Mouse (Mus musculus) layer of hippocampus, adult 9-11 months (tissue): ENCODE data around the gene Itprip.

ENCODE experiments used
- DNase-seq: peaks from one replicate; pipeline ENCODE4 v3.0.0; 2022

The Itprip gene

DNA sequence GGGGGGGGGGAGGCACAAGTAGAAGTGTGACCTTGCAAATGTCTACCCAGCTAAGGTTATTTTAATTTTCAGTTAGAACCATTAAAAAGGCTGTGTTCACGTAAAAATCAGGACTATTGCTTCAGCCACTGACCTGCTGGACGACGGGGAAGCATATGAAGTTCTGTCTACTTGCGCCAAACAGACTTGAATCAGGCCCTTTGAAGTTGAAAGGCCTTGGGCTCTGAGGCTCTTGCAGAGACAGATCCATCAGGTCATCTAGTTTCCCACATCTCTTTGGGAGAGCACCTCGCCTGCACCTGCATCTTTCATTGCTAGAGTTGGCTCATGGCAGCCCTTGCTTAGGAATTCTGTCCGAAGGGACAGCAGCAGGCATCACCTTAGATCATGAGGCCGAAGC is 5.8 kb downstream of the Itprip start:
- no peak for DNase-seq

- DNase-seq, result no peak
Measured at GRCm38 (mm10) chr19:47910751-47911150, 8.3 kb downstream of the Itprip start.

- DNase-seq, result no peak
Measured at GRCm38 (mm10) chr19:47910117-47910618, 8.9 kb downstream of the Itprip start.

DNA sequence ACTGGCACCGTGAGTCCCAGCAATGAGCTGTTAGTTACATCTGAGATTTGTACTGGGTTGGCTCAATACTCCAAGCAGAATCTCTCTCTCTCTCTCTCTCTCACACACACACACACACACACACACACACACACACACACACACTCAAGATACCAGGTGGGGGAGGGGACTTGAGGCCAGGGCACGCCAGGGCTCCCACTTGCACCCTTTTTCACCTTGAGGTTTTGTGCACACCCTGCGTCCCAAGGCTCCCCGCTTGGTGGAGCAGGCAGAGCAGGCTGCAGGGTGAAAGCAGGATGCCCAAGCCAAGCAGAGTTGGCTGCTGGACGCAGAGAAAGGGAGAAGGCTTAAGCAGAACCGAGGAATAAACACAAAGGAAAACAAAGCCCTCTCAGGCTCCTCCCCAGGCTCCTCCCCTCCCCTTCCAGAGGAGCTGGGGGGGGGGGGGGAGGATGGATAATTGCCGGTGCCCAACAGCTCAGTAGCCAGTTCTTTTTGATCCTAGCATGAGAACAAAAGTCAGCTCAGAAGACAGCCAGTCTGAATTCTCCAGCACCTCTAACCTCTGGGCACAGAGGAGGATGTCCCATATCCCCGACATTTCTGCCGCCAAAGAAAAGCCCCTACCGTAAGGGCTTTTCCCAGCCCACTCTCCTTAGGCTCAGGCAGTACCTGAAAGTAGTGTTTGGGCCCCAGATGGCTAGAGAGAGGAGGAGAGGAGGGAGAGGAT is 9.5 kb downstream of the Itprip start:
- DNase-seq, result no peak

DNA sequence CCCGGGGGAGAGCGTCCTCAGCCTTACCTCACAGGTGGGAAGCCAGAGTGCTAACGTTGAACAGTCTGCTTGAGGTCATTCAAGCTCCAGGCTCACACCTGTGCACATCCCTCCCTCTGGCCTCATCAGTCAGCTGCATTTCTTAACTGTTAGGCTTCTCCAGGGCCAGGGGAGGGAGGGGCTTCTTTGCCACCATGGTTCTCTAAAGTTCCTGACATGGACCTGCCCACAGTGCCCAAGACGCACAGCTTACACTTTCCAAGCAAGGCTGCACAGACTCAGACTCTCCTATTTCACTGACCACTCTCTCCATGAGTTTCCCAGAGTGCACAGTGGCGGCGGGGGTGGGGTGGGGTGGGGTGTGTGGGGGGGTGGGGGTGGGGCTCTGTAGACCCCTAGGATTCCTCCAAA is 10.1 kb downstream of the Itprip start:
- no peak for DNase-seq

- DNase-seq, result no peak
Measured at GRCm38 (mm10) chr19:47907596-47907995, 11.5 kb downstream of the Itprip start.

DNA sequence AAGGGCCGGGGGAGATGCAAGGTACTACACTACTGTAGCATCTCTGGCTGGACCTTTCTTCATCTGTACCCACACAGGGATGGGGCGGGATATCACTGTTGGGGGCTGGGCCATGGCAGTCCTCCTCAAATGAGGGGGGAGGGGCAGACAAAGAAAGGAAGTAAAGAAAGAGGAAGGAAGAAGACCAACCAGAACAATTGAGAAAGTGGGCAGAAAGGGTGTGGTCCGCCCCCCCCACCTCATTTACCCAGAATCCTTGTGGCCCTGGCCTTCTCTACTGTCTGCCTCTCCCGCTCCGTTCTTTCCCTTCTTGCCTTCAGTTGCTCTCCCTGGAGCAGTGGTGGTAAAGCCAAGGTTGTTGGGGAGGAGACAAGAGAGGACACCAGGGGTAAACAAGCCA is 13.5 kb downstream of the Itprip start:
- DNase-seq, result no peak

DNA sequence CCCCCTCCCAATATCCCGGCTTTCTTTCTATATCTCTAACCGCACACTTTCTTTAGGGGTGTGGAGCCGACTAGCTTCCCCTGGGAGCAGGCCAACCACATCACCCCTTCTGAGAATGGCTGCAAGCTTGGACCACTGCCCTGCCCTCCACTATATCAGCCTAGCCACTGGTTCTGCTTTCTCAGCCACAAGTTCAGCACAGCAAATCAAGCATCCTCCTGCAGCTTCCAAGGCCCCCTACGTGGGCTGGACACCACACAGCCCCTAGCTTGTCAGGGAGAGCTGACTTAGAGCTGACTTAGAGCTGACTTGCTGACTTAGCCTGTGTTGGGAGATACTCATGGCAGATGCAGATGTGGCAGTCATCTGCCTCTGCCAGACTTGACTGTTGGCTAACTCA is 14.0 kb downstream of the Itprip start:
- no peak for DNase-seq

- no peak for DNase-seq
Measured at GRCm38 (mm10) chr19:47903679-47904078, 15.4 kb downstream of the Itprip start.

- DNase-seq, result no peak
Measured at GRCm38 (mm10) chr19:47902316-47903201, 16.5 kb downstream of the Itprip start.

GRCm38 (mm10) chr19:47900558-47900957 is 18.5 kb downstream of the Itprip start:
- DNase-seq, result no peak

DNA sequence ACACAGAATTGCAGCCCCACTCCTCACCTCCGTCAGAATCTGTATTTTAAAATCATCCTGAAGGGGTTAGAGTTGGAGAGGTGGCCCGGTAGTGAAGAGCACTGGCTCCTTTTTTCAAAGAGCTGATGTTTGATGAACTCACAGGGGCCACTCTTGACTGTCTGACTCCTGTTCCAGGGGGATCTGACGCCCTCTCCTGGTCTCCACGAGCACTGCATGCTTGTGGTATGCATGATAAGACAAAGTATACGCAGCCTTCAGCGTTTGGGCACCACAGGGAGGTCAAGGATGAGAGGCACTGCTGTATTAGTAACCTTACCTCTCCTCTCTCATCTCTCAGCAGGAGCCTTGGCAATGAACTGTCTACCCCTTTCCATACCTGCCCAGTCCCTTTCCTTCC is 19.1 kb downstream of the Itprip start:
- no peak for DNase-seq

DNA sequence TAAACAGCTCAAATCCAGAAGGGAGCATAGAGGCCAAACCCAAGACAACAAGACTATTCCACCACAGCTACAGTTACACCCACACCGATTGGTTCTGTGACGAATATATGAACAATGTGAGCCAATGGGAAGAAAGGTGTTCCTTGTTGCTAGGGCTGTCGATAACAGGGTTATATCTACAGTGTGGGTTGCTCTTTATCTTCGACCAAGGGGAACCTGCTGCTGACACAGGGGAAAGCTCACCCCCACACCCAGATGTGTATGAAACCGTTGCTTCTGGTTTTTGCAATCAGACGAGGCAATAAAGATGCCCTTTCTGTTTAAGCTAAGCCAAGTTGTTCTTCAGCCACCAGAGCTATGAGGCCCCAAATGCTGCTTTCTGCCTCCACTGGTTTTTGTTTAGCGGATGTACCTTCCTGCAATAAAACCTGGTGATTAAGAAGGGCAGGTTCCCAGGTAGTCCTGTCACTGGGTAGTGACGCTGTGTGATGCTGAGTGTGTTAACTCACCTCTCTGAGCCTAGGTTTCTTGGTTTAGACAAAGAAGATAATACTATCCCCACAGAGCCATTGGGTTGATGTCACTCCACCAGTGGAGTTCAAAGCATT is 20.5 kb downstream of the Itprip start:
- no peak for DNase-seq

DNA sequence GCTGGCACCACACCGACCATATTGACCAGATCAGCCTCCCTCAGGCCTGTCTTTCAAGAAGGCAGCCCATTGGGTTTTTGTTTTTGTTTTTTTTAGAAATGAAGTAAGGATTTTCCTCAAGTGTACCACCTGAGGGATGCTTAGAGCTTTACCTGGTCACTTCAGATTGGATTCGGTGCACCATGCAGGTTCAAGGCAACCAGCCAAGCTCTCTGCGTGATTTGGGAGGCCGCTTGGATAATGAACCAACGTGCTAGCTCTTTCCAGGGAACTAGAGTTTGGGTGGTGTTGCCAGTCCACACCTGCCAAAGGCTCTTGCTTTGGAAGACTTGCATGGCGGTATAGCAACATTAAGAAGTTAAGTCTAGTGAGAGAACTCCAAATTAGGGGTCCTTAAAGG is 26.0 kb downstream of the Itprip start:
- DNase-seq, result no peak

- DNase-seq, result no peak
Measured at GRCm38 (mm10) chr19:47891562-47892312, 27.4 kb downstream of the Itprip start.

- no peak for DNase-seq
Measured at GRCm38 (mm10) chr19:47890489-47891130, 28.5 kb downstream of the Itprip start.

DNA sequence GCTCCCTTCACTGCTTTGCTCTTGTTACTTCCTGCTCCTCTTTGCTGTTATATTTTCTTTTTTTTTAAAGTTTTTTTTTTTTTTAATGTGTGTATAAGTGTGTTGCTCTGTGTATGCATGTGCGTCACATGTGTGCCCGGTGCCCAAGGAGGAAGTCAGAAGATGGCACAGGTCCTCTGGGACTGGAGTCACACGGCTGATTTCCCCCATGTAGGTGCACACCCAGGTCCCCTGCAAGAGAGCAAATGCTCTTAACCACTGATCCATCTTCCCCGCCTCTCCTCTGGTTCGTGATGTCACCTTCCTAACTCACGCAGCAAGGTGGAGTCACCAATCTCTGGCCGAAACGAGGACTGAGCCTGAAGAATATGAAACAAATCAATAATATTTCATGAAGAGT is 31.1 kb downstream of the Itprip start:
- DNase-seq, result no peak

DNA sequence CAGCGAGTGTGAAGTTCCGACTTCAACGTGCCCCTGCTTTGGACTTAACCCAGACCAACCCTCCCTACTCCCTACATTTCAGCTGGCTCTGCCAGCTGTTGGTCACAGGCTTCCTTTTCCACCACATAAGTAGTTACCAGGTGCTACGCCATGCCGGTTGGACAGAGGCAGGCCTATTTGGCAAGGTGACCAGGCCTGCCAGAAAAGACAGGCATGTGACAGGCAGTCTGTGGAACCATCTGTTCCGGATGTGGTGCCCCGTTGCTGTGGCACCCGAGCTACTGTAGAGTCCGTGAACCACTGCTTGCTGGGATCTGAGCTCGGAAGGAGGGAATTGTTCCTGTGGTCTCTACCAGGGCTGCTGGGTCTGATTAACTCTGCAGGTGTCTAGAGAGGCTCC is 31.7 kb downstream of the Itprip start:
- DNase-seq, result peak; percentile 40

DNA sequence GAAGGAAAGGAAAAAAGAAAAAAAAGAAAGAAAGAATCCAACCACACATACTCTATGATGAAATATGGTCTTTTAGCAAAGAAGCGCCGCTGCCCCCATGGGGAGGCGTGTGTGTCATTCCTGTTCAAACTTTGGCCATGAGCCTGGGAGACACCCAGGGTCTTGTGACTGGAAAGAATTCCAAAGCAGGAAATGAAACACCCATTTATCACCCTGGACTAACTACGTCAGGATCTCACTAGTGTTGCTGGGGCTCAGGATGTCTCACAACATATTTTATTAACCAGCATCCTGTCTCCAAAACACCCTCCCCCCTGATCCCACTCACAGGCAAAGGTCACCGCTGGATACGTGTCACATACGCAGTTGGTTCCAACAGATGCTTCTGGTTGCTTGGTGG is 32.5 kb downstream of the Itprip start:
- no peak for DNase-seq

DNA sequence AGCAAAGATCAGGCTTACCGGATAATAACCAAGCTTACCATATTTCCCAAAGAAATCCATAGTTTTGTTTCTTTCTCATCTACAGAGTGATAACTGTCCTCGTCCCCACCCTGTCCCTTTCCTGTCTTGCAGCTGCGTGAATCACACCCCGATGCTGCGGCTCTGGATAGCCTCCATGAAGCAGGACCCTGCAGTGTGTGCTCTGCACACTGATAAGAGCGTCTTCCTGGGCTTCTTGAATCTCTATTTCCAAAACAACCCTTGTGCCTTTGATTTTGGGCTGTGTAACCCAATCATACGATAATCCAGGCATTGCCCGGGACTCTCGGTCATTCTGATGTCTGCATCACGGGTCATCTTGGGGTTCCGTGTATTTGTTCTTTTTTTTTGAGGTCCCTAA is 33.2 kb downstream of the Itprip start:
- no peak for DNase-seq

DNA sequence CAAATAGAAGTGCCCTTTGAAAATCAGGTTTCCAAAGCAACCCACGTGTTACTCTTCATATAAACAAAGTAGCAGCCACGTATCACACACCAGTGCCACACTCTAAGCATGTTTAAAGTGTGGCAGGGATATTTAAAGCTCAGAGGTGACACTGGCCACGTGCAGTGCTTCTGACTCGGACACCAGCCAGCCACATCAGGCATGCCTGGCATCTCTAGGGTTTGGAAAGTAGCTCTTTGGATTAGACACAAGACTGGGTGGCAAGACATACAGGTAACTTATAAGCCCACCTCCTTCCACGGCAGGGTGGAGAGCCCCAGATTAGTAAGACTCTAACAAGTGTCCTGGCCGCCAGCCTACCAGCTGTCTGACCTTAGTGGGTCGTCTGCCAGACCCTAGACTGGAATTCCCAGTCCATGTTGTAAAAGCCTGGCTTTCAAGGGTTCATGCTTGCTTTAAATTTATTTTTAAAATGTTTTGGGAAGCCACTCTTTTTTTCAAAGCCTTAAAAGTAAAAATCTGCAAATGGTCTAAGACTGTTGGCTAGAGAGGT is 33.8 kb downstream of the Itprip start:
- DNase-seq, result no peak
